Mouse (Mus musculus) frontal cortex, adult (tissue): ENCODE measurements around the gene Neurog1.

Experiments
- ATAC-seq: cut with Nextera tagmentation; 2 replicates; pipeline ENCODE4 v1.9.2; 2017; ENCODE audit warnings: mild to moderate bottlenecking, moderate library complexity, mixed read lengths; ENCODE audit not compliant: low TSS enrichment

Gene Neurog1

DNA sequence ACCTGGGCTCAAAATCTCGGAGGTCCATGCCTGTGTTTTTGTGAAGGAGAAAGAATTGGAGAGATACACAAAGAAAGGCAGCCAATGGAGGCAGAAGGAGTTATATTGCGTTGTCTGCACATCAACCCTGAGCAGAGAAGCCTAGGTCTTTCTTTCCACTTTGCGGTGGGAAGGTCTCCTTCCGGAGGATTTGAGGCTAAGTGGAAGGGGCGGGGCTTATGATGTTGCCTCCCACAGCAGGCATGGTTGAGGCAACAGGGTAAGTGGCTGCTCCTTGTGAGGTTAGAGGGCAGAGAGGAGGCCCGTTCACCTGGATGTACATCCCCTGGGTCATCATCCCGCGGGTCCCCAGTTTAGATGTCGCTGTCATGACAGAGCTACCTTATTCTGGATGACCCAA lies 32.7 kb downstream of the Neurog1 start:
- no peak for ATAC-seq

DNA sequence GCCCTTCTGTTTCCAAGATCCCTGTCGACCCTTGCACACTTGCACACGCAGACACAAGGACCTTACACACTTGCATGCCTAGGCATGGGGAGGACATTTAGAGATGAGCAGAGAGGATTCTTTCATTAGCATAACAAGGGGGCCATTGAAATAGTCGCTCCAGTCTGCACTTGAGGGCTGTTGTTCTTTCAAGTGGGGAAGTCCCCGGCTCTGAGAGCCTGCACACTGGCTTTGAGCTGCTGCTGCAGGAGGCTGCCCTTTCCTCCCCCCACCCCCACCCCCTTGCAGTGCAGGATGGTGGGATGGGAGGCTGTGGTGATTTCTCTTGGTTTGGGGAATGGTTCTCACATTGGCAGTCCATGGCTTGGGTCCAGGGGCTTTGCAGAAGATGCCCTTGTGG lies 35.9 kb downstream of the Neurog1 start:
- no peak for ATAC-seq

DNA sequence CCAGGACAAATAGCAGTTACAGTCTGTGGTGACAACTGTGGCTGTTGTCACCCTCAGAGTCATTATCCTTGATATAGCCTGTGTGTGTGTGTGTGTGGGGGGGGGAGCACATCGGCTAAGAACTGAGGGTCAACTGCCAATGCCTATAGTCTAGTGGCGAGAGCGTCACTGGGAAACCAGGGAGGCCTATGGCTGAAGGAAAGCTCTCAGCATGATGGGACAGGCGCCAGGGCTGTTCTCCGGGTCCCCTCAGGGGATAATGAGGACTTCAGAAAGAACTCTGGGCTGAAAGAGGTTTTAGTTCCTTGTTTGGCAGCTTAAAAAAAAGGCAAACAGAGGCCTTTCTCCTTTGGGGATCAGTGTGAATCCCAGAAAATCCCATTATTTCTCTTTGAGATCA lies 37.3 kb downstream of the Neurog1 start:
- ATAC-seq: no peak

DNA sequence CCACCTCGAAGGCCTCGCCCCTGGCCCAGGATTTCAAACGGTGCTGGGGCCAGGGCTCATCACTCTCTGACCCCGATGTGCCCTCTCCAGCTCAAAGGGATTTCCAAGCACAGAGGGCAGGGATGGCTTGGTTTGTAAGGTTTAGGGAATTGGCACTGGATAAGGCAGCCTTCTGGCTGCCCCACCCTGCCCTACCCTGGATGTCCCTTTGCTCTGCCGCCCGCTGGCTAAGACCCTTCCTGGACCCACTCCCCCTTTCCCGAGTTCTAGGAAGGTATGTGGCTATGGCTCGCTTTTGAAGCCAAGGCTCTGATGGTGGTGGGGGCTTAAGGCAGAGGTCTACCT lies 42.9 kb downstream of the Neurog1 start:
- ATAC-seq: no peak

DNA sequence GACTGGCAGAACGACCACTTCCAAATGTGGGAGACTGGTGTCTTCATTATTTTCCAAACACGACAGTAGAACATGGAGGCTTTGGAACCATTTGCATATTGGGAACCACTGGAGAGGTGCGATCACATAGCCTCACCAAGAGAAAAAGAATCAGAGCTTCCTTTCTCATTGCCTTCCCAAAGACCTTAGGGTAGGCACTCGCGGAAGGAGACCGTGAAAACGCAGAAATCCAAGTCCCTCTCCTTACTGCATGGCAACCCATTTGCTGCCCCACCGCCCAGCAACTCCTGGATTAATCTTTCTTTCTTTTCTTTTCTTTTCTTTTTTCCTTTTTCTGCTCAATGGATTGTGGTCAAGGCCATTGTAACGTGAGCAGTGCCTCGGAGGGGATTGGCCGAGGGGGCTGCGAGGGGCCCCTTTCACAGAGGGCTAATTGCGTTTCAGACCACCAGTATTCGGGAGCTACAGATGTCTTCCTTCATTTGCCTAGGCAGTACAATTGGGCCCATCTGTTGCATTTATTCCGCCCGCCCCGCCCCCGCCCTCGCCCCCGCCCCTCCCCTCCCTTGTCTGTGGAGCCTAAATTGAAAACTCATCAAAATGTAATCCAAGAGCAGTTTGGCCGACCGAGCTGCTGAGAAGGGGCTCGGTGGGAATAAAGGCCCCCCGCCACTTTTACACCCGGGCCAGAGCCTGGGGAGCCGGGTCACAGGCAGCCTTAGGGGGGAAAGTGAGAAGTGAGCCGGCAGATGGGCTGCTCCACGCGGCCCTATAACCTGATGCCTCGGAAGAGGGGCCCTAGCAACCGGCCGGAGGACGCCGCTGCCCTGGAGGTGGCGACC lies 43.5 kb downstream of the Neurog1 start:
- no peak for ATAC-seq
